Mouse (Mus musculus): ENCODE results near the gene Brip1. TPM values are rescaled to one million over a fixed set of nuclear protein-coding genes. Genes with fewer than 3 reads are reported as not detected.
"Not testable (repeated sequence)": the region's sequence is repeated elsewhere in the genome, so short reads cannot be mapped to it uniquely, and the experiment has no call there.

Brip1 gene
- total RNA-seq (2021) = 1 to 10 TPM in 1 of 2 experiments, under 1 TPM in 1; 0.40 to 1.6 TPM
- long read RNA-seq, experiment 1 = 0 reads
- long read RNA-seq, experiment 2, partial matches to known transcripts = 0 of 1 reads
- long read RNA-seq, experiment 2, other reads (novel, unspliced or antisense) = 1 of 1 reads

DNA sequence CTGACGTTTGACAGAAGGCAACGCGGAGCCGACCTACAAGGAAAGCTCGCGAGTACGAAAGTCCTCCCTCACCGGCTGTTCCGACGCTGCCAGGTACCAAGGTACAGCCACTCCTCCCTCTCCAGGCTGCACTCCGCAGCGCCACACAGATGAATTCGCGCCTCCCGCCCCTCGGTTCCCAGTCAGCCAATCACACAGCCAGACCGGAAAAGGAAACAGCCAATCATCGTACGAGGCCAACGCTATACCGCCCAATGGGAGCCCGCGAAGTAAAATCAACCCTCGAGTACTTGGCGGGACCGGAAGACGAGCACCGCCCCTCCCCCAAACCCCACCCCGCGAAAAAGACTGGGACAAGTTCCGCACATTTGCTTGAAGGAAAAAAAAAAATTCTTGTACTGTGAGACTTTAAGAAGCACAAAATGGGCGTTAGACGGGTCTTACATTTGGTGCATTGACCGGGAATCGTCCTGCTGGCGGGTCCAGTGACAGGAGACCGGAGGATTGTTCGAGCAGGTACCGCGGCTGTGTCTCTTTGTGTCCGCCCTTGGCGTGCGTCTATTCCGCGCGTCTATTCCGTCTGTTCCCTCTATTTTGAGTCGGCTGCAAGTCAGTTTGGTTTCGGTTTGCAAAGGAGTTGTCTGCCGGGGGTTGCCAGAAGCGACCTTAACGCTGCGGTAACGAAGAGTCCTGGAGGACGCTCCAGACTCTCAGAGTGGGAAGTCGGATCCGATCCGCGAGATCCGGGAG, at the start of gene Brip1:
Gene Brip1, minus strand, starts transcription at position 157 of the 750 bp plus-strand sequence.
- DNase-seq (ENCODE audit: low spot score in 2 of 2) = peak; percentile 93
- intact Hi-C loops (cut with DNase I) = no loop called here

GRCm38 (mm10) chr11:86232446-86232845, 31.5 kb upstream of the Brip1 start:
- no peak for DNase-seq (ENCODE audit: low spot score in 2 of 2)
- intact Hi-C loops (cut with DNase I) = no loop called here

DNA sequence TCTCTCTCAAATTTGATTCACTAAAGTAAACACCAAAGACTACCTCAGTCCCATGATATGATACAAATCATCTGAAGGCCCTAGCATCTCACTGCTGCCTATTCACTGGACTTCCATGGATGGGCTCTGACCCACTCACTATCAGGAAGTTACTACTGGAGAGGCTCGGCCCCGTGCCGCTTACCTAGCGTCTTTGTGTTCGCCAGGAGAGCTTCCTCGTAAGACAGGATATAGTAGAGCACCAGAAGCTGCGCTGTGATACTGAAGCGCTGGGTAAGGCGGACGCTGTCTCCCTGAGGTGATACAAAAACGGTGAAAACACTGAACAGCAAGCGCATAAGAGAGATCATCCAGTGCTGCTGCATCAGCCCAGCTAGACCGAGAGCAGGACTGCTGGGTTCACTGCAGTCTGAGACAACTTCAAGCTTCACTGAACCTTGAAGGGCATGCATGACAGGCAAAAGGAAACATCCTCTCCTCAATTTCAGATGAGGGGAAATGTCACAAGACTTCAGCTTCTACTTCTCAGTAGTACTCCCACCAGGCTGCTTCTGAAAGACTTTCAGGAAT, 30.9 kb upstream of the Brip1 start:
- intact Hi-C loops (cut with DNase I) = no loop called here
- DNase-seq (ENCODE audit: low spot score in 2 of 2) = no peak

- intact Hi-C loops (cut with DNase I) = no loop called here
- no peak for DNase-seq (ENCODE audit: low spot score in 2 of 2)
These were observed 25.7 kb upstream of the Brip1 start for GRCm38 (mm10) chr11:86226646-86227180.

DNA sequence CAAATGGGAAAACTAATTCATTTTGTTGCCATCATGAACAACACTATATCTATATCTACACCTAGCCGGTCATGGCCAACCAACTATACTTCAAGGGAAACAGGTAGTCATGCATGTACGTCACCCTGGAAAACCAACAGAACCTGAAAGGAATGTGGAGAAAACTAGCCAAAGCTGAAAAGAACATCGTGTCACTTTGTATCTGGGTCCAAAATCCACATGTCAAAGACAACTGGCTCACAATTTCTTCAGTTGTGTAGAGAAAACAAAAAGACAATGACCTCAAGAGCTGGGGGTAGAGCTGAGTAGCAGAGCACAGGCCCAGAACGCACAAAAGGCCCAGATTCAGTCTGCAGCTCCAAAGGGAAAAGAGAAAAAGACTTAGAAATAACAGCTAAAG, 24.8 kb upstream of the Brip1 start:
- intact Hi-C loops (cut with DNase I) = no loop called here
- DNase-seq (ENCODE audit: low spot score in 2 of 2) = no peak

- no peak for DNase-seq (ENCODE audit: low spot score in 2 of 2)
- intact Hi-C loops (cut with DNase I) = no loop called here
These were observed 10.8 kb upstream of the Brip1 start for GRCm38 (mm10) chr11:86211803-86212202.

DNA sequence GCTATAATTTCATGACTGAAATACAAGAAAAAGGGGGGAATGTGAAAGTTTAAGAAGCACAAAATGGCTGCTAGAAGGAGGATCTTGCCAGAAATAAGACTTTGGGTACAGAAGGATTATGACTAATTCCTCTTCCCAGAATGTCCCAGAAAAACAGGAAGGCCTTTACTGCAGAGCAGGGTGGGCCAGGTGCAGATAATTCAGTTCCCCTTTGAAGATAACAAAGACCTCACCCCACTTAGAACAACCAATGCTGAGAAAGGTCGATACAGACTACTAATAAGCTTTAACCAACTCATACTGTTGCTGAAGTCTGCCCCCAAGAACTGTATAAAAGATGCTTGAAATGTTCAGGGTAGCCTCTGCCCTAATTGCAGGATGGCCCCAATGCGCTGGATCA, 8.1 kb upstream of the Brip1 start:
- no peak for DNase-seq (ENCODE audit: low spot score in 2 of 2)
- intact Hi-C loops (cut with DNase I) = no loop called here

- intact Hi-C loops (cut with DNase I) = no loop called here
These were observed 4.9 kb upstream of the Brip1 start for GRCm38 (mm10) chr11:86205876-86206275.

DNA sequence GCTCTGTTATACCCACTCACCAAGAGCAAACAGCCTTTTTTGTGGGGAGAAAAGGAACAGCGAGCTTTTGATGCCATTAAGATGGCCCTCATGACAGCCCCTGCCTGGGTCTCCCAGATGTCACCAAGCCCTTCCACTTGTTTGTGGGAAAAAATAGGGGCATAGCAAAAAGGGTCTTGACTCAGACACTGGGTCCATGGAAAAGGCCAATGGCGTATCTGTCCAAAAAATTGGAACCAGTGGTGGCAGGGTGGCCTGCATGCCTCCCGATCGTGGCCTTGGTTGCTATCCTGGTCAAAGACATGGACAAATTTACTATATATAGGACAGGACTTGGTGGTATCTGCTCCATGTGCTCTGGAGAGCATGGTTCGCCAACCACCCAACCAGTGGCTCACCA, 4.0 kb upstream of the Brip1 start:
- intact Hi-C loops (cut with DNase I) = no loop called here
- DNase-seq (ENCODE audit: low spot score in 2 of 2) = no peak

More at GRCm38 (mm10) chr11:86205876-86206275, 4.9 kb upstream of the Brip1 start:
- DNase-seq (ENCODE audit: low spot score in 2 of 2) = no peak

GRCm38 (mm10) chr11:86201901-86202675, 1.1 kb upstream of the Brip1 start:
- DNase-seq (ENCODE audit: low spot score in 2 of 2) = no peak
- intact Hi-C loops (cut with DNase I) = no loop called here

- intact Hi-C loops (cut with DNase I) = no loop called here
- DNase-seq (ENCODE audit: low spot score in 2 of 2) = no peak
These were observed 452 bp downstream of the Brip1 start for GRCm38 (mm10) chr11:86200460-86201021.

GRCm38 (mm10) chr11:86199733-86200132, 1.3 kb downstream of the Brip1 start:
- no peak for DNase-seq (ENCODE audit: low spot score in 2 of 2)

DNA sequence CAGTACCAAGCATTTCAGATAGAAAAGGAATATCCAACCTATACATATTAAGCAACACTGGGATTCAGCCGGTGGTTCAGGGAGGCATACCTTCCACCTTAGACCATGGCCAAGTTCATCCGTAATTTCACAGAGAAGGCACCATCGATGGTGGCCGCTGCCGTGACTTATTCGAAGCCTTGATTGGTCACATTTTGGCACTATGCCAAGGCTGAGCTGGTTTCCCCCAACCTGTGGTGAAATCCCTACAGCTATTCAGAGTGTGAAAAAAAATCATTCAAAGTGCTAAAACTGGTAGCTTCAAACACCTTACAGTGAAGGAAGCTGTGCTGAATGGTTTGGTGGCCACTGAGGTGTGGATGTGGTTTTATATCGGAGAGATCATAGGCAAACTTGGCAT, 15.8 kb downstream of the Brip1 start:
- DNase-seq (ENCODE audit: low spot score in 2 of 2); intact Hi-C loops (cut with DNase I): not testable (repeated sequence)

More at GRCm38 (mm10) chr11:86199733-86200132, 1.3 kb downstream of the Brip1 start:
- intact Hi-C loops (cut with DNase I) = no loop called here

GRCm38 (mm10) chr11:86175833-86176232, 25.2 kb downstream of the Brip1 start:
- intact Hi-C loops (cut with DNase I) = no loop called here
- DNase-seq (ENCODE audit: low spot score in 2 of 2) = no peak

GRCm38 (mm10) chr11:86174173-86174572, 26.8 kb downstream of the Brip1 start:
- intact Hi-C loops (cut with DNase I) = loop anchor here (5.0 kb wide), 1 partner anchor 332 kb away; no protein-coding TSS in a partner anchor
- peak; percentile 41 to 68 for DNase-seq (ENCODE audit: low spot score in 2 of 2)

DNA sequence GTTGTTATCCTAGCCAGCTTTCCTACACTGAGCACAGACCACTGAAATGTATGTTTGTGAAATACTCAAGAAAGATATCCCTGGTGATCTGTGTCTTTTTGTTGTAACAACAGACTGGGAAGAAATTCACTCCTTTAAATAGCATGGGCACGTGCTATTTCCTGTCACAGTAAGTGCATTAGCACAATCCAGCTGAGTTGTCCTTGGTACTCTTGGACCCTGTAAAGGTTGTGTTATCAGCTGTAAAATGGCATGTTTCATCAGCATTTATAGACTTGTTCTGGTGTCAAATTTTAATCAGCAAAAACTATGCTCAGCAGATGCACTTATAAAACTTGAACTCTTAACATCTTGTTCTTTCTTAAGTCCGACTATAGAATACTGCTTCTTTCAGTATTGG, 30.2 kb downstream of the Brip1 start:
- DNase-seq (ENCODE audit: low spot score in 2 of 2) = no peak
- intact Hi-C loops (cut with DNase I) = loop anchor here (5.0 kb wide), 1 partner anchor 328 kb away; no protein-coding TSS in a partner anchor

GRCm38 (mm10) chr11:86160251-86160650, 40.7 kb downstream of the Brip1 start:
- intact Hi-C loops (cut with DNase I) = no loop called here
- no peak for DNase-seq (ENCODE audit: low spot score in 2 of 2)

- intact Hi-C loops (cut with DNase I) = no loop called here
- no peak for DNase-seq (ENCODE audit: low spot score in 2 of 2)
These were observed 42.0 kb downstream of the Brip1 start for GRCm38 (mm10) chr11:86158950-86159349.

DNA sequence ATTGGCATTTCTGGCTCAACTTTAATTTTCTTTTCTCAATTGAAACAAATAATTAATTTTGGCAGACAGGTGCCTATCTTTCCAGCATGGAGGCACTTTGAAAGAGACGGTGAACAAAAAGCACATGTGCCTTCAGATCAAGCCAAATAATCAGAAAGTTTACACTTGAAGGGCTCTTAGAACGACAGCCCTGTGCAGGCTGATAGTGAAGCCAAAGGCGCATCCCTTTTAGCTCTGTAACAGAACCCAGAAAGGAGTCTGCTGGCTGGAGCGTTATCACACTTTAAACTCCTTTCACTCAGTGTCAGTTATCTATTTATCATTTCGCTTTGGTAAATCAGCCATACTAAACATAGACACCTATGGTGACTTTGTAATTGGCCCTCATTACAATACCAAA, 45.4 kb downstream of the Brip1 start:
- intact Hi-C loops (cut with DNase I) = no loop called here
- DNase-seq (ENCODE audit: low spot score in 2 of 2) = no peak

Data from left cerebral cortex, postnatal 14 days (tissue).